Mouse (Mus musculus): ENCODE data around the gene Erg28. TPM values are rescaled to one million over a fixed set of nuclear protein-coding genes. Genes with fewer than 3 reads are reported as not detected.

The Erg28 gene
- polyA plus RNA-seq, 1 experiment from 2014 or later: 128 TPM

DNA sequence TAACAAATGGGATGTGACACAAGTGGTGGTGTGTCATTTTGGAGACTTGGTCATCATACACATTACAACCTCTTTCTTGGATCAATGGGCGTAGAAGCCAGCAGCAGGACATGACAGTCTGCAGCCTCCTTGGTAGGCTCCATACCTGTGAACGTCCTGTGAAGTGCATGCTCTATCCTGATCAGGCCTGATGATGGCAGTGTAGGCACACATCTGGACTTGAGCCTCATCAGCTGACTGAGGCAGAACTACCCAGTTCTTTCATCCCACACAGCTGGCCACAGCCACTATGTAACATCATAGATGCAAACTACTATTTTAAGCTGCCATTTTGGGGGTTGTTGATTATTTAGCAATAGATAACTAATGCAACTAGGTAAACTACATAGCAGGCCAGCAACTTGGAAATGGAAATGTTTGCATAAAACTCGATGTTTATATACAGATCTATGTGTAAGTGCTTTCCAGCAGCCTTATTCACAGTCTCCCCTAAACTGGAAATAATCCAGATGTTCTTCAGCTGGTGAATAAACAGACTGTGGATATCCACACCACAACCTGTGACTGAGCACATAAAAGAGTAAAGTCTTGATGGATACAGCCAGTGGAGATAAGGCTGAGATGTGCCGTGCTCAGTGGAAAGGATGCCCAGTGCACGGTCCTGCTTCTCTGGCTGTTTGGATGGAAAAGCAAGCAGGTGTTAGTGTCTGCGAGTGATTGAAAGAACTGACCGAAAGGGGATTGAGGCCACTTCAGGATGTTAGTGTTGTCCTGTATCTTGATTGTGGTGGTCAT is 24.0 kb upstream of the Erg28 start:
- 0 out of 2 replicates have a peak, but pooled peaks cover 2% of the 10 kb centered on the region for H3K36me3 ChIP-seq
- no peak overlapping the region for H3K4me3 ChIP-seq (replicated peaks)
- no peaks in the 10 kb centered on the region for H3K4me1 ChIP-seq
- no peaks in the 10 kb centered on the region for H3K27me3 ChIP-seq (replicated peaks)
- no peaks in the 10 kb centered on the region for H3K9me3 ChIP-seq
- H3K4me2 ChIP-seq: no peak overlapping the region
- H3K27ac ChIP-seq: no peak overlapping the region
- no peak overlapping the region for H3K9ac ChIP-seq
- WGBS: 62% methylated on average over 7 of the region's 7 CpGs
- ATAC-seq (ENCODE audit: insufficient read depth, low FRiP score, low read depth): peak; percentile 63; the same call in 1 of the 2 replicates

DNA sequence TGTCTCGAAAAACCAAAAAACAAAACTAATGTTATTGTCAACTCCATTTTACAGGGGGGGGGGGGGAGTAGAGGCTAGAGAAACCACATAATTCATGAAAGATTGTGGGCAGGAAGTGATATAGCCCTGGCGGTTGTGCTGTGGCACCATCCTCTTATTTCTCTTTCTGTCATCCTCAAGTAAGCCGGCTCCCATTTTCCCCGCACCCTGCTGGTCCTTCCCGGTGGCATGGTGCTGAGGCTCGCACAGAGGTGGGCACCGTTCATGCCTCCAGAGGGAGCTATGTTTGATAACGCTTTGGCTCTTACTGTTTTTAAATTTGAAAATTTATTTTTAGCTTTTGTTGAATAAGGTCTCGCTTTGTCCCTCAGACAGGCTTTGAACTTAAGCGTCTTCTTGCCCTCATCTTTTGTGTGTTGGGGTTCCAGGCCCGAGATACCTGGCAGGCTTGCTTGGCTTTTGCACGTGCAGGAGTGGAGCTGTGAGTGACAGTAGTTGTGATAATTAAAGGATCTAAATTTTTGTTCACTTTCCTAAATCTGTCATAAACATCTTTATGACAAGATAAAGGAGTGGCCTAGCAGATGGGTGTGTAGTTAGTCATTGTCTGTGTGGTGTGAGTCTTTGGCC is 15.1 kb upstream of the Erg28 start:
- WGBS: 89% methylated on average over 12 of the region's 12 CpGs
- no peaks in the 10 kb centered on the region for H3K4me1 ChIP-seq
- no peaks in the 10 kb centered on the region for H3K9me3 ChIP-seq
- H3K9ac ChIP-seq: no peak overlapping the region
- 0 out of 2 replicates have a peak, but pooled peaks cover 3% of the 10 kb centered on the region for H3K36me3 ChIP-seq
- no peak for ATAC-seq (ENCODE audit: insufficient read depth, low FRiP score, low read depth)
- no peak overlapping the region for H3K4me2 ChIP-seq
- H3K27me3 ChIP-seq (replicated peaks): no peaks in the 10 kb centered on the region
- no peak overlapping the region for H3K27ac ChIP-seq
- no peak overlapping the region for H3K4me3 ChIP-seq (replicated peaks)

DNA sequence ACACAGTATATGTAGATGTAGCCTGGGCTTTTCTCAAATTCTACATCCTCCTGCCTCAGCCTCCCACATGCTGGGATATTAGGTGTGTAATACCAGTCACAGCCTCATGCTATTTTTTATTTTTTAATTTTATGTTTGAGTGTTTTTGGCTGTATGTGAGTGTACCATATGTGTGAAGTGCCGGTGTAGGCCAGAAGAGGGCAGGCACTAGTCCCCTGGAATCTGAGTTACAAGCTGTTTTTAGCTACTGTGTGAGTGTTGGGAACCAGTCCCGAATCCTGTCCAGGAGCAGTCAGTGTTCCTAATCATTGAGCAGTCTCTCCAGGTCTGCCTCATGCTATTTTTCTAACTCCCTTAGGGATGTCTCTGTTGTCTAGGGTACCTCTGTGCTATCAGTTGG is 13.4 kb upstream of the Erg28 start:
- H3K4me3 ChIP-seq (replicated peaks): no peak overlapping the region
- H3K27ac ChIP-seq: no peak overlapping the region
- ATAC-seq (ENCODE audit: insufficient read depth, low FRiP score, low read depth): no peak
- H3K4me1 ChIP-seq: no peaks in the 10 kb centered on the region
- H3K9ac ChIP-seq: no peak overlapping the region
- 95% methylated on average over 2 of the region's 2 CpGs for WGBS
- H3K27me3 ChIP-seq (replicated peaks): no peaks in the 10 kb centered on the region
- H3K9me3 ChIP-seq: no peaks in the 10 kb centered on the region
- no peak overlapping the region for H3K4me2 ChIP-seq
- no peaks in the 10 kb centered on the region for H3K36me3 ChIP-seq

DNA sequence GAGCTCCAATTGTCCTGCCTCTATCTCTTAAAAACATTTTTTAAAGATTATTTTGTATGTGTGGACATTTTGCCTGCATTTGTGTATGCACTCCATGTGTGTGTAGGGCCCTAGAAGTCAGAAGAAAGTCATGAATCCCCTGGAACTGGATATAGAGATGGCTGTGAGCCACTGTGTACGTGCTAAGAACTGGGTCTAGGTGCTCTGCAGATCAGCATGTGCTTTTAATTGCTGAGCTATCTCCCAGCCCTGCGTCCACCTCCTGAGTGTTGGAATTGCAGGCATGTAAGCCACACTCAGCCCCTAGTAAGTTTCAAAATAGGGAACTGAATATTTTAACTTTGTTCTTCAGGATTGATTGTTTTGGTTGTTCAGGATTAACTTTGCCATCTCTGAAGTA is 10.2 kb upstream of the Erg28 start:
- no peak for ATAC-seq (ENCODE audit: insufficient read depth, low FRiP score, low read depth)
- 93% methylated on average over 2 of the region's 2 CpGs for WGBS

DNA sequence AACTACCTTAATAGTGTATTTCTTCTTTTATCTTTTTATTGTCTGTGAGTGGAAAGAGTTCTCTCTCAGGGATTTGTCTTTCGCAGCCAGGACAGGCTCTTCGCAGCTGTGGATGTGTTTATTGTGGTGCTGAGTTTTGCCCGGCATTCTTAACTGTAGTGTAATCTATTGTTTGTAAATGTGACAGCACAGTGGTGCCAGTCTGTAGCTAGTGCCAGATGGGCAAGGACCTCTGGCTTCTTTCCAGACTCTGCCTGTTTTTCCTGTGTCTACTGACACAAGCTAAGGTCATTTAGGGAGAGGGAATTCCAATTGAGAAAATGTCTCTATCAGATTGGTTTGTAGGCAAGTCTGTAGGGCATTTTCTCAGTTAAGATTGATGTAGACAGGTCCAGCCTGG is 6.3 kb upstream of the Erg28 start:
- WGBS: 74% methylated on average over 3 of the region's 3 CpGs
- H3K27ac ChIP-seq: no peak overlapping the region

More for the DNA sequence above, 10.2 kb upstream of the Erg28 start:
- no peaks in the 10 kb centered on the region for H3K9me3 ChIP-seq
- H3K4me1 ChIP-seq: no peaks in the 10 kb centered on the region
- H3K4me3 ChIP-seq (replicated peaks): no peak overlapping the region
- no peaks in the 10 kb centered on the region for H3K27me3 ChIP-seq (replicated peaks)
- no peak overlapping the region for H3K4me2 ChIP-seq
- H3K27ac ChIP-seq: no peak overlapping the region
- H3K36me3 ChIP-seq: no peaks in the 10 kb centered on the region
- no peak overlapping the region for H3K9ac ChIP-seq

DNA sequence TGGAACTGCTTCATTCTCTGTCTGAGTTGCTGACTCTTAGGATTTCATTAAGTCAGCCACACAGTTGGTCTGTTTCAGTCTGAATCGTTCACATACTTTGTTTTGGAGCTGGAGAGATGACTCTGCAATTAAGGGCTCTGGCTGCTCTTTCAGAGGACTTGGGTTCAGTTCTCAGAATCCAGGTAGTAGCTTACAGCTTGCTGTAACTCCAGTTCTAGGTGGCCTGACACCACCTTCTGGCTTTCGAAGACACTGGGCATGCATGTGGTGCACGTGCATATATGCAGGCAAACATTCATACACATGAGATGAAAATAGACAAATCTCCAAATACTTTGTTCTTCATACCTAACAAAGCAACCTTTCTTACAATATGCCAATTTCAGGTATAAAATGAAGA is 5.5 kb upstream of the Erg28 start:
- 86% methylated on average over 3 of the region's 3 CpGs for WGBS
- H3K9ac ChIP-seq: no peak overlapping the region
- ATAC-seq (ENCODE audit: insufficient read depth, low FRiP score, low read depth): no peak
- no peak overlapping the region for H3K4me3 ChIP-seq (replicated peaks)
- H3K4me1 ChIP-seq: no peaks in the 10 kb centered on the region
- 0 out of 2 replicates have a peak, but pooled peaks cover 4% of the 10 kb centered on the region for H3K36me3 ChIP-seq
- H3K9me3 ChIP-seq: no peaks in the 10 kb centered on the region
- no peak overlapping the region for H3K4me2 ChIP-seq
- no peaks in the 10 kb centered on the region for H3K27me3 ChIP-seq (replicated peaks)
- no peak overlapping the region for H3K27ac ChIP-seq

More for the DNA sequence above, 6.3 kb upstream of the Erg28 start:
- Histone ChIP-seq H3K9ac (no peak overlapping the region), H3K4me1 (no peaks in the 10 kb centered on the region), H3K36me3 (0 out of 2 replicates have a peak, but pooled peaks cover 4% of the 10 kb centered on the region), H3K4me2 (no peak overlapping the region), H3K4me3 (replicated peaks) (no peak overlapping the region), H3K9me3 (no peaks in the 10 kb centered on the region), H3K27me3 (replicated peaks) (no peaks in the 10 kb centered on the region)
- ATAC-seq (ENCODE audit: insufficient read depth, low FRiP score, low read depth): no peak

DNA sequence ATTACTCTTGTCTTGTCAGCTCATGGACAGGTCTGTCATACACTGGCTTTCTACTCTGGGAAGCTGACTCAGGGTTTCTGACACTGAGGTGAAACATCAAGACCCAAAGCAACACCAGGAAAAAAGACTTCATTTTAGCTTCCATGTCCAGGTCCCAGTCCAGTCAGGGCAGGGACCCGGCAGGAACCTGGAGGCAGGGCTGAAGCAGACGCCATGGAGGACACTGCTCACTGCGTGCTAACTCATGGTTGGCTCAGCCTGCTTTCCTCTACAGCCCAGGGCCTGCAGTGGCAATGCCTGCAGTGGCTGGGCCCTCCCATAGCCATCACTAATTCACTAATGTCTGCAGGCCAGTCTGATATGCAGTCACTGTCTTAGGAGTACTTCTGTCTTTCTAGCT is 4.5 kb upstream of the Erg28 start:
- 87% methylated on average over 3 of the region's 3 CpGs for WGBS

DNA sequence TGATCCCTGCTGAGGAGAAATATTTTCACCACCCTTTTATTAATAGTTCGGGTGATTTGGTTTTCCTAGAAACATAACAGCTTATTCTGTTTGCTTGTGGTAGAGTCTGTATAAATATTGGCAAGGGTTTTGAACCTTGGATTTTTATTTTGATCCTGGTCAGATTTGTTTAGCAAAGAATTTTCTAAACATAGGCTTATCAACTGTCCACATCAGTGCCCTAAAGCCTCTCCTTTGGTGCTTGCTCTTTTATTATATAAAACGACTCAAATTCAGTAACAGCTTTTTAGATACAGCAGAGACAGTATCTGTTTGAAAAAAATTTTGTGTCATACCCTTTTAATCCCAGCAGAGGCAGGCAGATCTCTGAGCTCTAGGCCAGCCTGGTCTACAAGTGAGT is 1.5 kb upstream of the Erg28 start:
- ATAC-seq (ENCODE audit: insufficient read depth, low FRiP score, low read depth): no peak
- no peak overlapping the region for H3K4me3 ChIP-seq (replicated peaks)
- H3K4me2 ChIP-seq: peak overlapping the region; percentile 83; the same call in 1 of the 2 replicates

More for the DNA sequence above, 4.5 kb upstream of the Erg28 start:
- Histone ChIP-seq H3K4me3 (replicated peaks) (no peak overlapping the region), H3K9me3 (no peaks in the 10 kb centered on the region), H3K9ac (no peak overlapping the region), H3K4me2 (no peak overlapping the region), H3K4me1 (peaks cover 2% of the 10 kb centered on the region), H3K27me3 (replicated peaks) (no peaks in the 10 kb centered on the region), H3K36me3 (0 out of 2 replicates have a peak, but pooled peaks cover 4% of the 10 kb centered on the region), H3K27ac (no peak overlapping the region)
- ATAC-seq (ENCODE audit: insufficient read depth, low FRiP score, low read depth): no peak

DNA sequence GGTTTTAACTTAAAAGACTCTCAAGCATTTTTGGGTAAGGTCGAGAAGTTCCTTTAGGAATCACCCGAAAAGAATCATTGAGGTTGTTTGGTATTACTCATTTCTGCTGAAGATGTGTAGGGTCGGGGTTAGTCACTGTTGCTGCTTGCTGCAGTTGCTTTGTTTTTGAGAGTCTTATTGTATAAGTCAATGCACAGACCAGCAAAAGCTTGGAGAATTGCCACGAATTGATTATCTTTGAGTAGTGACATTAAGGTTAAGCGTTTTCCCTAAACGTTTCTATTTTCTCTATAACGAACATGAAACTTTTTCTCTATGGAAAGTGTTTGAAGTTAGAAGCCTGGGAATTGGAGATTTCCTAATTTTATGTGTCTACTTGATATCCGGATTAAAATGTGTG is 1.0 kb upstream of the Erg28 start:
- Histone ChIP-seq H3K4me1 (peaks cover 14% of the 10 kb centered on the region), H3K27me3 (replicated peaks) (no peaks in the 10 kb centered on the region), H3K9ac (peak overlapping the region; percentile 58), H3K36me3 (peaks cover 8% of the 10 kb centered on the region; the same call in 1 of the 2 replicates), H3K27ac (peak overlapping the region; percentile 99), H3K9me3 (no peaks in the 10 kb centered on the region), H3K4me2 (peak overlapping the region; percentile 83), H3K4me3 (replicated peaks) (peak overlapping the region; percentile 86)
- no peak for ATAC-seq (ENCODE audit: insufficient read depth, low FRiP score, low read depth)
- WGBS: 8% methylated on average over 8 of the region's 8 CpGs

More for the DNA sequence above, 1.5 kb upstream of the Erg28 start:
- no peaks in the 10 kb centered on the region for H3K9me3 ChIP-seq
- 63% methylated on average over 2 of the region's 2 CpGs for WGBS
- no peak overlapping the region for H3K9ac ChIP-seq
- H3K36me3 ChIP-seq: peaks cover 6% of the 10 kb centered on the region; the same call in 1 of the 2 replicates
- H3K27ac ChIP-seq: no peak overlapping the region
- H3K27me3 ChIP-seq (replicated peaks): no peaks in the 10 kb centered on the region
- H3K4me1 ChIP-seq: peaks cover 14% of the 10 kb centered on the region

DNA sequence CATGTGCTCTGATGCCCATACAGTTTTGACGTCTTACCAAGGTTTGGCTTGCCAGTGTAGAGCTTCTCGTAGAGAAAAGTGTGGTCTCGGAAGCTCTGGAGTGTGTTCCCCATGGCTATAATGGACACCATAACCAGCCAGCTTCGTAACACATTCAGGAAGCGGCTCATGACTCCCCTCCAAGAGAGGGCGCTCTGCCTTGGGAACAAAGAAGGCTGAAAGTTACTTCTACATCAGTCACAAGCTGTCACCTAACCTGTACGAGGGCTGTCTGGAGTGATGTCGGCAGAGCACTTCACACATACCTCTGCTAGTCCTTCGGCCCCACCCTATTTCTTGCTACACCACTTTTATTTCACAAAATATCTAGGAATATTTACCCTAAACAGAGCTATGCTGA is 2.3 kb downstream of the Erg28 start:
- Histone ChIP-seq H3K4me2 (no peak overlapping the region), H3K27me3 (replicated peaks) (no peaks in the 10 kb centered on the region), H3K4me1 (peaks cover 14% of the 10 kb centered on the region), H3K9ac (no peak overlapping the region), H3K9me3 (no peaks in the 10 kb centered on the region), H3K36me3 (peaks cover 14% of the 10 kb centered on the region; the same call in 1 of the 2 replicates), H3K27ac (no peak overlapping the region), H3K4me3 (replicated peaks) (no peak overlapping the region)
- WGBS: 73% methylated on average over 9 of the region's 9 CpGs
- no peak for ATAC-seq (ENCODE audit: insufficient read depth, low FRiP score, low read depth)

DNA sequence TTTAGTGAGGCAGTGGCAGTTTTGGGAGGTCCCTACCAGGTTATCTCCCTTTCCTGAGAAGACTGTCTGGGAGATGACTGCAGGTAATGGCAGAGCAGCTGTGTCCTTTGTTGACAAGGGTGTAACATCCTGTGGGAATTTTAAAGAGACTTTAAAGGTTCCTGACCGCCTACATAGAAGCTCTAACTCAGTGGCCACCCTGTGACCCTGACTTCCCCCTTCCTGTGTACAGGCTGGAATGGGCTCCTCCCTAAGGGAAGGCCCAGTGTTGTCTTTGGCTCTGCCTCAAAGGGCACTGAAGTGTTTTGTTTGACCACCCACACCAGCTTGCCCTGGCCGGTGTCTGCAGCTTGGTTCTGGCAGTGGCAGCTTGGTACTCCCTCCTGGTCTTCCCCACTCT is 10.8 kb downstream of the Erg28 start:
- H3K4me2 ChIP-seq: no peak overlapping the region
- H3K9me3 ChIP-seq: no peaks in the 10 kb centered on the region
- H3K9ac ChIP-seq: no peak overlapping the region
- peak; percentile 32; the same call in 1 of the 2 replicates for ATAC-seq (ENCODE audit: insufficient read depth, low FRiP score, low read depth)
- no peaks in the 10 kb centered on the region for H3K4me1 ChIP-seq
- no peak overlapping the region for H3K27ac ChIP-seq
- WGBS: 47% methylated on average over 2 of the region's 2 CpGs
- H3K27me3 ChIP-seq (replicated peaks): no peaks in the 10 kb centered on the region
- H3K36me3 ChIP-seq: peaks cover 27% of the 10 kb centered on the region; the same call in 1 of the 2 replicates
- H3K4me3 ChIP-seq (replicated peaks): no peak overlapping the region

DNA sequence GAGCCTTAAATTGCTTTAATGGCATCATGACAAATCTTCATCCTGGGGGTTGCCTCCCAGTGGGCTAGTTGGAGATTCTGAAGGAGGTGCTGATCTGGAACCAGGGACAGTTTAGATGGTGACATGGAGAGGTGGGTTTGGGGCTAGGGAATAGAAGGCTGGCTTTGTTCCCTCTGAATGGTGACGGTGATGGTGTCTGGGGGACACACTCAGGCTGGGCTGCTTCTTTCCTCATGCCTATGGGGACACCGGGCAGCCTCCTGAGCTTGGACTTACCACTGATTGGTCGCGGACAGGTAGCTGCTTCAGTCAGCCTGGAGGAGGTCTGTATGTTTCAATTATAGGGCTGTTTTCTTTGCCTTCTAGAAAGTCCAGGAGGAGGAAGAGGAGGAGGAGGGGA is 12.7 kb downstream of the Erg28 start:
- ATAC-seq (ENCODE audit: insufficient read depth, low FRiP score, low read depth): no peak
- H3K36me3 ChIP-seq: peaks cover 16% of the 10 kb centered on the region; the same call in 1 of the 2 replicates
- H3K9me3 ChIP-seq: no peaks in the 10 kb centered on the region

More for the DNA sequence above, 12.7 kb downstream of the Erg28 start:
- Histone ChIP-seq H3K27ac (no peak overlapping the region), H3K4me1 (no peaks in the 10 kb centered on the region), H3K9ac (no peak overlapping the region), H3K4me3 (replicated peaks) (no peak overlapping the region), H3K27me3 (replicated peaks) (no peaks in the 10 kb centered on the region), H3K4me2 (no peak overlapping the region)
- WGBS: 94% methylated on average over 4 of the region's 4 CpGs
